In the genomic region with DNA sequence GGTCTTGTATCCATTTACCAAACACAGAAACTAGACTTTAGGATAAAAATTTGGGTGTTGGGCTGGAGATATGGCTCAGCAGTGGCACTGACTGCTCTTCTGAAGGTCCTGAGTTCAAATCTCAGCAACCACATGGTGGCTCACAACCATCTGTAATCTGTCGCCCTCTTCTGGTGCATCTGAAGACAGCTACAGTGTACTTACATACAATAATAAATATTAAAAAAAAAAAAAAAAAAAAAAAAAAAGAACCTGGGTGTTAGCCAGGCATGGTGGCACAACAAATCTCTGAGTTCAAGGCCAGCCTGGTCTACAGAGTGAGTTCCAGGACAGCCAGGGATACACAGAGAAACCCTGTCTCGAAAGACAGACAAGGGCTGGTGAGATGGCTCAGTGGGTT, we compare ENCODE assay signal across 2 mouse cellular contexts. TPM values are rescaled to one million over a fixed set of nuclear protein-coding genes. Genes with fewer than 3 reads are reported as not detected.
"Had no signal": no experiment of that assay in that cellular context is flagged by ENCODE, and none has a peak within 500 bp of the region (broad histone marks: within the 10 kb centered on the region; RNA-seq: fewer than 3 reads in every experiment).

No protein-coding gene starts in this region.

RNA-seq across cellular contexts. Expression of a gene that starts 12.2 kb away (rescaled TPM):
- total RNA-seq: left cerebral cortex, postnatal 36 days; megakaryocyte, adult 5-6 weeks had no signal
